Mouse (Mus musculus): ENCODE results near the gene Tom1l1. TPM values are rescaled to one million over a fixed set of nuclear protein-coding genes. Genes with fewer than 3 reads are reported as not detected.

Tom1l1 gene
- total and polyA plus RNA-seq, 3 experiments, result 25.4 to 41.3 TPM; not detected in 1

DNA sequence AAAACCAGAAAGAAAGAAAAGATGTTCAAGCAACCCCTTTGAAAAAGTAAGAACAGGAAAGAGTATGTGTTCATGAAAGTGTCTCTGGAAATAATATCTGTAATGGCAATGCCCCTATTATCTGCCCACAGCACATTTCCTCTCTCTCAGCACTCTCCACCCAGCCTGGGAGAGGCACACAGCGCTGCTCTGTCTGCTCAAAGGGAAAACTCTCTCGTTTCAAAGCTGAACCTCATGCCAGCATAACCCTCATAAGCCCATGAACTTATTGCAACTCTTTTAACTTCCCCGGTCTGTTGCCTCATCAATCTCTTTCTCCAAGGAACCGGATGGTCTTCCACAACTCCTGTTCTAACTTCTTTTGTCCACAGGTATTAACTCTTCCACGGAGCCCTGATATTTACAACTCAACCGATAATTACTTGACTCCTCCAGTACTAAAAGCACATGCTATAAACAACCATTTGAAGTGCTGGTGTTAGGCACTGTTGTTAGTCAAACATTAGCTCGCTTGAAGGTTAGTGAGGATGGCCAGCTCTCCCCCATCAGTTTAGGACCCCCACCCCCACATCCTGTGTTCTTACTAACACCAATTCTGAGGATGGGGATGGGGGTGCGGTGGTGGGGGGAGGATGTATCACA lies 23.7 kb downstream of the Tom1l1 start:
- Histone ChIP-seq H3K27me3 (ENCODE audit: control insufficient read depth in 1 of 2, insufficient read depth in 2 of 2, low read length in 2 of 2) (no peaks in the 10 kb centered on the region), H3K79me2 (ENCODE audit: control insufficient read depth, insufficient read depth, low read length, poor library complexity) (no peaks in the 10 kb centered on the region), H3K4me1 (ENCODE audit: control insufficient read depth in 1 of 2, insufficient read depth in 2 of 2, low read length in 2 of 2) (peaks cover 39 to 44% of the 10 kb centered on the region in 2 experiments), H3K27ac (ENCODE audit: control insufficient read depth, low read depth, low read length) (peak overlapping the region; percentile 98), H3K9me3 (replicated peaks; ENCODE audit: insufficient read depth, low read length) (no peaks in the 10 kb centered on the region), H3K4me3 (ENCODE audit: control insufficient read depth in 1 of 2, insufficient read depth in 1 of 2, low read depth in 2 of 2, low read length in 2 of 2) (peak overlapping the region in 1 of 2 experiments; percentile 22; a peak in 2 of 4 replicates), H3K9ac (ENCODE audit: control insufficient read depth, low read depth, low read length, poor library complexity, severe bottlenecking) (peak overlapping the region; percentile 59), H3K36me3 (ENCODE audit: control insufficient read depth in 1 of 2, insufficient read depth in 2 of 2, low read length in 2 of 2) (peaks cover 2 to 48% of the 10 kb centered on the region in 2 experiments)
- DNase-seq (ENCODE audit: low read depth, low spot score), result peak; percentile 95
- TF ChIP-seq MYC (IDR thresholded peaks at IDR 0.05; ENCODE audit: low read depth, low read length) (peak; percentile 87), MAX (IDR thresholded peaks at IDR 0.05; ENCODE audit: low read length) (peak; percentile 83), TCF12 (IDR thresholded peaks at IDR 0.05; ENCODE audit: low read depth, low read length) (peak; percentile 98), NRF1 (IDR thresholded peaks at IDR 0.05; ENCODE audit: insufficient read depth, low read depth, low read length, poor library complexity, severe bottlenecking) (0 out of 2 replicates have a peak, but pooled peaks have one; percentile 33), BHLHE40 (IDR thresholded peaks at IDR 0.05; ENCODE audit: borderline replicate concordance, low read depth, low read length) (peak; percentile 62; the same call in 1 of the 2 replicates), TAL1 (IDR thresholded peaks at IDR 0.05; ENCODE audit: low read length) (peak; percentile 96), POLR2A (IDR thresholded peaks at IDR 0.05; ENCODE audit: control insufficient read depth in 1 of 2, insufficient read depth in 1 of 2, low read depth in 1 of 2, low read length in 2 of 2, poor library complexity in 1 of 2) (peak in 1 of 2 experiments; percentile 63; a peak in 2 of 4 replicates), MXI1 (IDR thresholded peaks at IDR 0.05; ENCODE audit: low read depth, low read length) (peak; percentile 74), MYB (IDR thresholded peaks at IDR 0.05; ENCODE audit: low read depth, low read length) (0 out of 2 replicates have a peak, but pooled peaks have one; percentile 16), POLR2AphosphoS5 (IDR thresholded peaks at IDR 0.05; ENCODE audit: borderline replicate concordance, low read depth, low read length) (no peak), NELFE (IDR thresholded peaks at IDR 0.05; ENCODE audit: low read depth, low read length) (peak; percentile 34; the same call in 1 of the 2 replicates), CTCF (IDR thresholded peaks at IDR 0.05 in 2 of 3, conservative IDR thresholded peaks at IDR 0.05 in 1 of 3; ENCODE audit: control insufficient read depth in 1 of 3, insufficient read depth in 1 of 3, low read depth in 2 of 3, low read length in 3 of 3, poor library complexity in 1 of 3, severe bottlenecking in 1 of 3) (no peak), UBTF (IDR thresholded peaks at IDR 0.05; ENCODE audit: borderline replicate concordance, insufficient read depth, low read depth, low read length) (no peak), MEF2A (IDR thresholded peaks at IDR 0.05; ENCODE audit: extremely low read depth, insufficient replicate concordance, low read depth, low read length, poor library complexity, severe bottlenecking) (peak; percentile 76; the same call in 1 of the 2 replicates), ZNF384 (IDR thresholded peaks at IDR 0.05; ENCODE audit: low read depth, low read length) (peak; percentile 69), MAFK (IDR thresholded peaks at IDR 0.05; ENCODE audit: borderline replicate concordance, low read depth, low read length) (0 out of 2 replicates have a peak, but pooled peaks have one; percentile 39), CHD2 (IDR thresholded peaks at IDR 0.05; ENCODE audit: low read length) (peak; percentile 44; the same call in 1 of the 2 replicates), RCOR1 (IDR thresholded peaks at IDR 0.05; ENCODE audit: low read depth, low read length) (peak; percentile 87), E2F4 (IDR thresholded peaks at IDR 0.05; ENCODE audit: borderline replicate concordance, low read depth, low read length) (no peak), SIN3A (IDR thresholded peaks at IDR 0.05; ENCODE audit: low read length) (peak; percentile 86), JUND (IDR thresholded peaks at IDR 0.05; ENCODE audit: low read depth, low read length) (peak; percentile 51; the same call in 1 of the 2 replicates), SMC3 (IDR thresholded peaks at IDR 0.05; ENCODE audit: low read depth, low read length) (0 out of 2 replicates have a peak, but pooled peaks have one; percentile 4), USF1 (IDR thresholded peaks at IDR 0.05; ENCODE audit: low read depth, low read length) (no peak), GATA1 (IDR thresholded peaks at IDR 0.05; ENCODE audit: low read depth, low read length) (peak; percentile 98), ETS1 (IDR thresholded peaks at IDR 0.05; ENCODE audit: low read depth, low read length) (peak; percentile 85), EP300 (IDR thresholded peaks at IDR 0.05; ENCODE audit: low read depth in 1 of 2, low read length in 2 of 2) (peak; percentile 97 to 99), TBP (IDR thresholded peaks at IDR 0.05; ENCODE audit: low read depth, low read length) (peak; percentile 80), ELF1 (IDR thresholded peaks at IDR 0.05; ENCODE audit: low read depth, low read length) (0 out of 2 replicates have a peak, but pooled peaks have one; percentile 18), MAZ (IDR thresholded peaks at IDR 0.05; ENCODE audit: low read depth, low read length) (no peak), ZKSCAN1 (IDR thresholded peaks at IDR 0.05; ENCODE audit: low read depth, low read length) (peak; percentile 40; the same call in 1 of the 2 replicates), ZMIZ1 (IDR thresholded peaks at IDR 0.05; ENCODE audit: low read depth, low read length) (no peak)
